Mouse (Mus musculus) ovary, postnatal 36 days (tissue): ENCODE measurements around the gene Ttc29.

ENCODE experiments used
- DNase-seq: peaks from one replicate; pipeline ENCODE4 v3.0.0; 2022; ENCODE audit warnings: low spot score, mixed read lengths

Ttc29 gene

GRCm38 (mm10) chr8:78213074-78213473, at the start of gene Ttc29:
Gene Ttc29 (plus strand): TSS chr8:78213297.
- peak; percentile 30 for DNase-seq

DNA sequence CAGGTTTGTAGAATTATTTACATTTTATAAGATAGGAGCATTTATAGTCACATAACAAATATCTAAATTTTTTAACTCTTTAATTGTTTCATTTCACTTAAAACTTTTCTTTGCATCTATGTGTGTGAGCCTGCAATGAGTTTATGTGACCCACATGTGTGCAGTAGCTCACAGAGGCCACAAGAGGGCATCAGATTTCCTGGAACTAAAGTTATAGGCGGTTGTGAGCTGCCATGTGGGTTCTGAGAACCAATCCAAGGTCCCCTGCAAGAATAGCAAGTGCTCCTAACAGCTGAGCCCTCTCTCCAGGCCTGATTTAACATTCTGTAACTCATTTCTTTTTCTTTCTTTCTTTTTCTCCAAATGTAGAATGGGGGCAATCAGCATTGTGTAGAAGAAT, 41.7 kb upstream of the Ttc29 start:
- no peak for DNase-seq

- no peak for DNase-seq
Observed at GRCm38 (mm10) chr8:78182654-78183053, 30.4 kb upstream of the Ttc29 start.

- no peak for DNase-seq
Observed at GRCm38 (mm10) chr8:78183414-78183813, 29.7 kb upstream of the Ttc29 start.

GRCm38 (mm10) chr8:78187087-78187486, 26.0 kb upstream of the Ttc29 start:
- DNase-seq: no peak

DNA sequence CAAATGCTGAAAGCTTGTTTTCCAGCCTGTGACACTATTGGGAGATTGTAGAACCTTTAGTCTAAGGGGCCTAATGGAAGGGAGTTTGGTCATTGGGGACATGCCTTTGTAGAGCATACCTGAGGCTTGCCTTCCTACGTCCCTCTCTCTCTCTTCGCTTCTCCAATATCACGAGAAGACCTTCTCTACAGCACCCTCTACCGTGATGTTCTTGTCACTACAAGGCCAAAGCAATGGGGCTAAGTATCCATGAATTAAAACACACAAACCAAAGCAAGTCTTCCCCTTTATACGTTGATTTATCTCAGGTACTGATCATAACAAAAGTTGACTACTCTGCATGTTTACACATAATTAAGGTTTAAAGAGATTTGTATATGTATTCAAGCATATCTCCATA, 8.9 kb upstream of the Ttc29 start:
- no peak for DNase-seq

DNA sequence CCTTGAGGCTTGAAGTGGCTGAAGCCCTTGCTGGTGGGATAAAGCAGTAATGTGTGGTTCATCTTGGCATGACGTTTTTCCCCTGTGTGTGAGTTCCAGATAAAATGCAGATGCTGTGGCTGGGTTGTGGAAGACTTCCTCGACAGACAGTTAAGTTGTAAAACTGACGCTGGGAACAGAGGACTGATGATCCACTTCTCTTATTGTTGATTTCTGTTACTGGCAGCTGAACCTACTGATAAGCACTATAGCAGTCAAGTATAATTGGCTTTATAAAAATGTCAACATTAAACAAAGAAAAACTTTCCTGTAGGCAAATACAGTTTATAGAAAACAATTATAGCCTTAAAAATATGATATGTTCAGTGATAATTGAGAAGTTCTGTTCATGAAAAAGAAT, 2.7 kb upstream of the Ttc29 start:
- DNase-seq: no peak

- no peak for DNase-seq
Observed at GRCm38 (mm10) chr8:78214645-78215044, 1.5 kb downstream of the Ttc29 start.

DNA sequence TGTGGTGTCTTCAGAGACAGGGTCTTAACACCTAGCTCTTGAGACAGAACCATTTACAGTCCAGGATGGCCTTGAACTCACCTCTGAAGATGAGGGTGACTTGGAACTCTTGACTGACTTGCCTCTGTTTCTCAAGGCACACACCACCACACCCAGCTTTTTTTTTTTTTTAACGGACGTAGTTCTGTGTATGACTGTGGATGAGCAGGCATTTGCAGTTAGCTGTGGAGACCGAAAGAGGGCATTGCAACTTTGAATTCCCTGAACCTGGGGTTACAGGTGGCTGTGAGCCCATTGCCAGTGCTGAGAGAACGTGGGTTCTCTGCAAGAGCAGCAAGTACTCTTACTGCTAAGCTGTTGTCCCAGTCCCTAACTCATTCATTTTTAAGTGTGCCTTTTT, 13.0 kb downstream of the Ttc29 start:
- no peak for DNase-seq

- DNase-seq: no peak
Observed at GRCm38 (mm10) chr8:78230721-78231120, 17.6 kb downstream of the Ttc29 start.

GRCm38 (mm10) chr8:78232870-78233707, 20.0 kb downstream of the Ttc29 start:
- DNase-seq: no peak

DNA sequence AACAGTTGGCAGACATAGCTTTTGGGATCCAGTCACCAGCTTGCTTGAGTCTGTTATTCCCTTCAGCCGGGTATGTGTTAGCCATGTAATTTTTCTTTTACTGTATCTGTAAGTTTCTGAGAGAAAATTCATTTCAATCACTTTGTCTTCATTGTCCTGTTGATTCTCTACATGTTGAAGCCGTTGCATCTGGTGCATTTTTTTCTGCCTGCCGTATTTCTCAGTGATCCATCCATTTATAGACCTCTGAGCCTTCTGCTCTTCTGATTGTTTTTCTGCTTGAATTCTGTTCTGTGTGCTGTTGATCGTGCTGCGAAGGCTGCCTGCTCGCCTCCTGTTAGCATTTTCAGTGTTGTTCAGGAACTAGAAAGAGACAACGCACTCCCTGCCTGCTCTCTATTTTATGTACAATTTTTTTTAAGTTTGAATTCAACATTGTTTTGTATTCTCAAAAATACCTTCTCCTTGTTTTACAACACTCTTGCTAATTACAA, 20.7 kb downstream of the Ttc29 start:
- DNase-seq: no peak

- no peak for DNase-seq
Observed at GRCm38 (mm10) chr8:78237972-78238675, 25.0 kb downstream of the Ttc29 start.

DNA sequence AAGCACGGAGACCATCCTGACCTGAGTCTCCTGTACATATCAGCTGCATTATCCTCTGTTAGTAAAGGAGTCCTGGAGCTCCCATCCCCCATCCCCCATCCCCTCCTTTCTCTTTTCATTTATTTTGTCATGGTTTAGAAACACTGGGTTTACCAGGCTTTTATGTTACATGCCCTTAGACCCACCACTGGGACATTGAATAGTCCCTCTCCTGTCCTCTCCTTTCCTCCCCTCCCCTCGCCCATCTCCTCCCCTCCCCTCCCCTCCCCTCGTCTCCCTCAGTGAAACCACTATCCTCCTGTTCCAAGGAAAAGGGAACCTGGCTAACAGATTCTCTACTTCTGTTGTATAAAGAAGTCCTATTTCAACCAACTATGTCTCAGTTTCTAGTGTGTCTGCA, 38.0 kb downstream of the Ttc29 start:
- no peak for DNase-seq

DNA sequence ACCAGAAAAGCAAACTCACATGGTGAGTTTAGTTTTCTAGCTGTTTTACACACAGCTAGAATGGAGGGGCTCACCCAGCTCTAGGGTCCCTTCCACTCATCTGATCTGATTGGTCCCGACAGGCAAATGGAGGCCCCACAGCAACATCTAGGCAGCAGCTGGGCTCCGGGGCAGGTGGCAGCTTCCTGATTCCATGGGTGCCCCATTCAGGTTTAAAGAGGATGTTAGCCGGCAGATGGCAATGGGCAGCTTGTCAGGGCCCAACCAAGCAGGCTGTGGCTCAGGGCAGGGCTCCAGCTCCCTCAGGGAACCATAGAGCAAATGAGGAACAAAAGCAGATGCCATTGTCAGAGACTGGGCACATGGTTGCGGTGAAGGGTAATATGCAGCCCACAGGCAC, 41.3 kb downstream of the Ttc29 start:
- DNase-seq: no peak

DNA sequence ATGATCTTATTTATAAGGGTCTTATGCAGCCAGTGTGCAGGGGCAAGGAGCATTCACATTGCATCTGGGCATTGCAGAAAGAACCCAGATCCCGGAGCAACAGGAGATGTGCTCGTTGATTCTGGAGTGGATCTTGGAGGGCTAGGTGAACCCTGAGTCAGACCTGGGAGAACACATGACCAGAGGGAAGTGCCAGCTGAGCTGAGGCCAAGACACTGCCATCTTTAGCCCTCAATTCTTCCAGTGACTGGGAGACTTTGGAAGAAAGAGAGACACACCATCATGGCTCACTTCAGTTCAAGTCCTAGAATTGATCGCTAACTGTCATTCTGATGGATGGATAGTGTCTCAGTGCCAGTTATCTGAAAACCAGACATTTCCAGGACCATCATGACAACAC, 41.9 kb downstream of the Ttc29 start:
- no peak for DNase-seq

DNA sequence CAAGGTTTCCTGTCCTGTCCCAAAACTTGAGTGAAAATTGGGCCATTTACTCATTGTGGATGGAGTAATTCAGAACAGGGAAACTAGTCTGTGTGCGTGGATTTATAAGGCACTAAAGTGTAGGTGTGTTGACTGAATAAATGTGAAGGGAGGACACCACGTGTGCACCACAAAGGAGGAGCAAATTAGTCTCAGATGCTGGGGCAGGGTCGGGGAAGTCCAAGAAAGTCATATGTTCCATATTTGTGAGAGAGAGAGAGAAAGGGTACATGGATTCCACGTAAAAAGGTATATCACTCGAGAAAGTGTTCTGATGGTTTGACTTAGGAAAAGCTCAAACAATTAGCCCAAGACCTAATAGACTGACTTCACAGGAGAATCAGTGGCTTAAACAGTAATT, 52.4 kb downstream of the Ttc29 start:
- no peak for DNase-seq

GRCm38 (mm10) chr8:78266231-78266630, 53.1 kb downstream of the Ttc29 start:
- DNase-seq: no peak

DNA sequence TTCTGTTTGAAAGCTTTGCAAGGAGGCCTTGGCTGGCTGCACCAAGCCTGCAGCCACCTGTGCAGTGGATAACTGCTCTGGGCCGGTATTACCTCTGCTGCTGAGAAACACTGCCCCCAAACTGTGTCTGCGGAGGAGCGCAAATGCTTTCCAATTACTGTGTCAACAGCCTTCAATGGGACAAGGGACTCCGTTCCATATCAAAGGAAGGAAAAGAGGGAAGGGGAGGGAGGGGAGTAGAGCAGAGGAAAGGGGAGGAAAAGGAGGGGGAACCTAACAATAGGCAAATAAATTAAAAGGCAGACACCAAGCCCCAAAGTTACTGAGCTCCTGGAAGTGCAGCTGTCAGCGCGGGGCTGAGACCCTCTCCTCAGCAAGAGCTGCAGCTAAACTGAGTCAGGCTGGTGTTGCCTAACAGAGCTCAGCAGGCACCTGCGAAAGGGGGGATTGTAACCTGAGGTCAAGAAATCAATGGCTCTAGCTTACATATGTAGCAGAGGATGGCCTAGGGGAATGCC, 54.9 kb downstream of the Ttc29 start:
- DNase-seq: no peak

DNA sequence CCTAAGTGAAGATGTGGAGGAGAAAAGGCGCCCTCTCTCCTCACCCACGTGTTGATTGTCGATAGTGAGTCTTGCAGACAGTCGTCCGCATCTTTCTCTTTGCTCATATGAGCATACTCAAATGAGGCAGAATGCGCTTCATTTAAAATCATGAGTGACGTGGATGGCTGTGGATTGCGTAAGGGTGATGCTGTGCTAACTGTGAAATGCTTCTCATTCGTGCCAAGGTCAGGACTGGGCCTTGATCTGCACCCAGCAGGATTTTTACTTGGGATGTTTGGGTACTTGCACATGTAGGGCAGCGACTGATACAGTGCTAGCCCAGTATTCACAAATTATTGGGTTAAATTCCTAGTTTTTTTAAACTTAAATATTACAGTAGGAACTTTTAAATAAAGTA, 56.2 kb downstream of the Ttc29 start:
- DNase-seq: no peak

GRCm38 (mm10) chr8:78271391-78271790, 58.3 kb downstream of the Ttc29 start:
- DNase-seq: no peak

GRCm38 (mm10) chr8:78276120-78276519, 63.0 kb downstream of the Ttc29 start:
- DNase-seq: no peak

- DNase-seq: no peak
Observed at GRCm38 (mm10) chr8:78277411-78277810, 64.3 kb downstream of the Ttc29 start.
